Mouse (Mus musculus) CD4-positive naive resting alpha-beta T cell, adult 76 days (primary cell): ENCODE results near the gene Fancd2os. TPM values are rescaled to one million over a fixed set of nuclear protein-coding genes. Genes with fewer than 3 reads are reported as not detected.

ENCODE experiments used
- total RNA-seq: library from RNA; stranded (reverse); gene quantifications from one replicate; pipeline ENCODE4 v1.2.4, GENCODE M21; 2023

Gene Fancd2os
- total RNA-seq = not detected

GRCm38 (mm10) chr6:113600543-113601139, at the start of gene Fancd2os:
Gene Fancd2os (minus strand): TSS chr6:113600715.

GRCm38 (mm10) chr6:113638302-113639040, 38.0 kb upstream of the Fancd2os start, which contains the start of gene Irak2:
Gene Irak2 (plus strand): TSS chr6:113638467.

GRCm38 (mm10) chr6:113623941-113624751, 23.6 kb upstream of the Fancd2os start, which contains the start of gene Vhl:
Gene Vhl (plus strand): TSS chr6:113623959.

GRCm38 (mm10) chr6:113604432-113605223, 4.1 kb upstream of the Fancd2os start, which contains the start of gene Brk1:
Gene Brk1 (plus strand): TSS chr6:113604772.

Other genes starting within 250 kb of the Fancd2os start
- 25.2 TPM for gene Tada3, start 222.8 kb downstream of the Fancd2os start, total RNA-seq
- 224 TPM for gene Arpc4, start 222.6 kb downstream of the Fancd2os start, total RNA-seq
- gene Ttll3, start 211.5 kb downstream of the Fancd2os start, total RNA-seq = 51.7 TPM
- 10.7 TPM for gene Rpusd3, start 181.4 kb downstream of the Fancd2os start, total RNA-seq
- not detected for gene Cidec, start 165.0 kb downstream of the Fancd2os start, total RNA-seq
- gene Jagn1, start 158.1 kb downstream of the Fancd2os start, total RNA-seq = 13.5 TPM
- gene Il17re, start 142.2 kb downstream of the Fancd2os start, total RNA-seq = 0.79 TPM
- not detected for gene Il17rc, start 129.3 kb downstream of the Fancd2os start, total RNA-seq
- gene Creld1, start 117.4 kb downstream of the Fancd2os start, total RNA-seq = 9.9 TPM
- gene Prrt3, start 98.8 kb downstream of the Fancd2os start, total RNA-seq = 0.70 TPM
- 72.3 TPM for gene Emc3, start 69.1 kb downstream of the Fancd2os start, total RNA-seq
- 1.3 TPM for gene Fancd2, start 69.0 kb downstream of the Fancd2os start, total RNA-seq
- 96.7 TPM for gene Brk1, start 4.1 kb upstream of the Fancd2os start, total RNA-seq
- 19.1 TPM for gene Vhl, start 23.2 kb upstream of the Fancd2os start, total RNA-seq
- 54.3 TPM for gene Irak2, start 37.8 kb upstream of the Fancd2os start, total RNA-seq
- gene Tatdn2, start 96.3 kb upstream of the Fancd2os start, total RNA-seq = 312 TPM
- gene Ghrl, start 119.2 kb upstream of the Fancd2os start, total RNA-seq = 1.2 TPM
- 91.2 TPM for gene Sec13, start 140.0 kb upstream of the Fancd2os start, total RNA-seq